Mouse (Mus musculus) heart, postnatal 10 days (tissue): Measurements from ENCODE around the gene Rubcnl. TPM values are rescaled to one million over a fixed set of nuclear protein-coding genes. Genes with fewer than 3 reads are reported as not detected.
A peak's percentile ranks its signal among the peaks of the same experiment; 100 is the strongest.

ENCODE experiments used
- DNase-seq, 2 experiments: peaks; one replicate each; pipeline ENCODE4 v3.0.0; 2021
- intact Hi-C: fragments of 180-260 bp; cut with DNase I; formaldehyde crosslinking; loops from one replicate; pipeline ENCODE4 v1.15.1; 2025
- total RNA-seq, 2 experiments: library from RNA; stranded (reverse); gene quantifications; 2 replicates each; pipeline ENCODE4 v1.2.3; 2021

Gene Rubcnl
- total RNA-seq, result 1 to 10 TPM in 1 of 2 experiments, under 1 TPM in 1; 0.69 to 1.2 TPM

DNA sequence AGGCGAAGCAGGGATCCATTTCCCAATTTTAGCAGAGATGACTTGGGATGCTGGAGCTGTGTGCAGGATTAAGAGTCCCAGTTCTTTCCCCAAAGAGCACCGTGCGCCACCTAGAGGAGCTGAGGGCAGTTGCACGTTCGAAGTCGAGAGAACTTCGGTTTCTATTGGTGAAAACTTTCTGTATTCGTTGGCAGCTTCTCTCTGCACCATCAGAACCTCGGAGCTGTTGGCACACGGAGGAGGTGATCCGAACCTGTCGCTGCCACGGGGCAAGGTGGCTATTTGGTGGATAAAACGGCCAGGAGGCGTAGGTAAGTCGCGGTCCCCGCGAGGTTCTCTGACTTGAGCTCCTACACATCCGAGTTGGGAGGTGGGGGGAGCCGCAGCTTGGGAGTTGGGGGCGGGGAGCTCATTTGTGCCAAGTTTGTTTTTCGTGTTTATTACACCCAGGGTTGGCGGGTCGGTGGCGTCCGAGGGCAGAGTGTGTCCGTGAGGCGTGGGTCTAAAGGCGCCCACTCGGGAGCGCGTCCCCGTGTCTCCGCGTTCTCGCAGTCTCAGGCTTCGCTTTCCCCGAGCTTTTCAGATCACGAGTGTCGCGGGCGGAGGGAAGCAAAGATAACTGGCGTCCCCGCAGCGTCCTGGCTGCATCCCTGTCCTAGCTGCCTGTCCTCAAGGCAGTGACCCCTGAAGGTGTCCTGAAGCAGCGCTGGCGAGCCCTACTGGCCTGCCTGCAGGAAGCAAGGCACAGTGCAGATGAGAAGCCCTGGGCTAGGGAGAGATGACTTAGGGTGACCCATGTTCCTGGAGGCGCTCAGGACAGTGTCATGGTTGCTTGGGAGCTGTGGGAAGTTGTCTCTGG lies at the start of gene Rubcnl:
Rubcnl (plus strand) TSS at position 172 of the 859 bp plus-strand sequence.
- DNase-seq, result peak; percentile 85 to 89
- intact Hi-C loops, result no loop called here

DNA sequence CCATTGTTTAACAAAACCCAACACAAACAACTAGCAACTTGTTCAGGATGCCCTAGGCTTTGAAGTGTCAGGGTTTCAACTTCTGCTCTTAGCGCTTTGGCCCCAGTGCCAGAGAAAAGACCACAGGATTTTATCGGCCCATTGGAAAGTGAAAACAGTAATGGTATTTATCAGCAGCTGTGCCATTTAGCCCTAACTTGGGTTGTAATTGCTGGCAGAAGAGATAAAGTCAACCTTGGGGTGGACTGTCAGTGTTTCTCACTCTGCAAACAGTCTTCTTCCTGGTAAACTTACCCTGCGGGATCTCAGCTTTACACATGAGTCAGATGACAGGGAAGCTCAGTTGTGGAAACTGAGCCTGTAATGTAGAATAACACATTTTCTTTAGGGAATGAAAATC lies 43.6 kb upstream of the Rubcnl start:
- DNase-seq, result no peak
- intact Hi-C loops, result no loop called here

DNA sequence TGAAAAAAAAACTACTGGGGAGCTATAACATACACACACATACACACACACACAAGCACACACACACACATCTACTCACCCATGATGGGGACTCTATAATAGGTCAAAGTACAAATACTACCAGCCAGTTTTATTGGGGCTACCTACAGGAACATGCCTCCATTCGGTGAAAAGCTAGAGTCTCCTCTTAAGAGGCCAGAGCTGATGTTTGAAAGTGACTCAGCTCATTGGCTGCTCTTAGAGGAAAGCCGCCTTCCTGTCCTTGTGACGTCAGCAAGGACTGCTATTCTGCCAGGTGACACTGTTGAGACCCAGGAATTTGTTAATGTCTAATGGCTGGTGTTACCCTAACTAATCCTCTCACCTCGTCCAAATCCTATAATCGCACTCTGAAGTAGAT lies 43.1 kb upstream of the Rubcnl start:
- intact Hi-C loops, result no loop called here
- DNase-seq, result no peak

DNA sequence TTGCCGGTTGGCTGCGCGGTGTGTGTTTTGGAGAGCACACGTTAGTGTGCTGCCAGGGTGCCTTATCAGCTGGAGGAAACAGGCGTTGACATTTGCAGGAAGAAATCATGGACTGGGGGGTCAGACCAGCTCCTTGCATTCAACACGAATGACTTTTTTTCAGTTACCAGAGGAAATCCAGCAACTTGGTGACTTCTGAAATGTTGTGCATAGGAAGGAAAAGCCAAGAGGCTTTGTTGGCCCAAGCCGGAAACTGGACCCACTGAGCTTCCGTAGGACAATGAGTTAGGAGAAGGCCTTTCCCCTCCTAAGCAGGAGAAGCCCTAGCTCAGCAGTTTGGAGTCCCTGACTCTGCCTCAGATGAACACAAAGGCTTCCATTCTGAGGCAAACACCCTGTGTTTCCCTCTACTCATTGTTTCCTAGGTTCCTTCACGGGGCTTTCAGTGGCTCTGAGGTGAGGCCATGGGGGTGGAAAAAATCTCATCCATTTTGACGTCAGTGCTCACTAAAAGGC lies 41.6 kb upstream of the Rubcnl start:
- peak; percentile 43 to 50 for DNase-seq
- intact Hi-C loops, result no loop called here

DNA sequence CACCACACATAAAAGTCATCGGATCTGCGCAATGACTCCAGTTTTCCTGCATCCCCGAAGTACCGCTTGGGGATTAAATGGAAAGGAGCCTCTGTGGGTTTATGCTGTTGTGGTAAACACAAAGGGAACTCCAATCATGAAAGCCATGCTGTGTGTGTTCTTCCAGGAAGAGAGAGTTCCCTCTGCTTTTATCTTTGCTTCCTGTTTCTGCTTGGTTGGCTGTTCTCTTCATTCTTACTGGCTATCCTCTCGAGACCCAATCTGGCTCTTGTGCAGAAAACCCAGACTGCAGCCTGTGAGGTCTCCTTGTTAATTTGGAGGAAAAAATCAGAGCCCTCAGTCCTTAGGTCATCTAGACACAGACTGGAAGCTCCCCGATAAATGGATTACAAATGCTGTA lies 38.9 kb upstream of the Rubcnl start:
- intact Hi-C loops, result no loop called here
- DNase-seq, result peak; percentile 30 to 45

DNA sequence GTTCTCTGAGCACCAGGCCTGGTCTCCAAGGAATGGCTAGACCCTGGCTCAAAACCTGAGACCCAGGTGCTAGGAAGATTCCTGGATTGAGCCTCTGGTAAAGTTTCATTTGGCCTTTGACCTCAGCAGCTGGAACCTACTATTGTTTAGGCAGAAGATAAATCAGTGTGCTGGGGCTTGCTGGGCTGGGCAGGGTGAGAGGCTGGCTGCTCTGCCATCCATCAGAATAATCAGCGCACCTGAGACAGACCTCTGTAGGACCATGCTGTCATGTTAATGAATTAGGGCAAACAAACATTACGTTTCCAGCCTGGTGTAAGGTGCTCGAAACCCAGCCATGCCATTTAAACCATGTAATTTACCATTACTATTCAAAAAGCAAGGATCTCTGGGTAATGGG lies 34.8 kb upstream of the Rubcnl start:
- intact Hi-C loops, result no loop called here
- DNase-seq, result no peak

DNA sequence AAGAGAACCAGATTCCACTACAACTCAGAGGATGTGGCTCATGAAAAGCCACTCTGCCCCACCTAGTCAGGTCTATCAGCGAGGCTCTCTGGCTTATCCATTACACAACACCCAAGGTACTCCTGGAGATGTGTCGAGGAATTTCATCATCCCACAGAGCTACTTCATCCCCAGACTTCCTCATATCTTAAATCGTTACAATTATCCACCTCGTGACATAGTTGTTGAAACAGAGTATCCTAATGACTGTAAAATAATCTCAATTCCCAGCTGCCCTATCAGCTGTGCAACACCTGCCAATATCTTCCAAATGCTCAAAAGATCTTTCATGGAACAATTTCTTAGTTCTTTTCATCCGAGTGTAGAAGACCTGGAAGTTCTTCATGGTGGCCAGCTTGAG lies 32.7 kb upstream of the Rubcnl start:
- intact Hi-C loops, result no loop called here

DNA sequence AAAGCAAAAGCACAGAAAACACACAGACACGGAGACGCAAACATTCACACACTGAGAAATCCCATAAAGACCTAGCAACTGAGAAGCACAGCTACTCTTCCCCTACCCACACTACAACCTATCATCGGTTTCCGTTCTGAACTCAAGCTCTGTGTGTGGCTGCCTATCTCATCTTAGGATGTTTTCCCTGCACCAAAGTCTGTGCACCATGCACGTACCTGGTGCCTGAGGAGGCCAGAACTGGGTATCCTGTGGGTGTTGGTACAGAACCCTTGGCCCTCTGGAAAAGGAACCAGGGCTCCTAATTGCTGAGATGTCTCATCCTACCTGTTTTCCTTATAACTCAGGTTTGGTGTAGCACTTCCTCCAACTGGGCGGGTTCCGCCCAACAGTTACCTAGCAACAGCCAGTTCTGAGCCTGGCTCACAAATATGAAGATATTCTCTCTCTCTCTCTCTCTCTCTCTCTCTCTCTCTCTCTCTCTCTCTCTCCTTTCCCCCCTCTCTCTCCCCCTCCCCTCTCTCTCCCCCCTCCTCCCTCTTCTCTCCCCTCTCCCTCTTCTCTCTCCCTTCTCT lies 30.9 kb upstream of the Rubcnl start:
- intact Hi-C loops, result no loop called here

More for the DNA sequence above, 32.7 kb upstream of the Rubcnl start:
- DNase-seq, result no peak

DNA sequence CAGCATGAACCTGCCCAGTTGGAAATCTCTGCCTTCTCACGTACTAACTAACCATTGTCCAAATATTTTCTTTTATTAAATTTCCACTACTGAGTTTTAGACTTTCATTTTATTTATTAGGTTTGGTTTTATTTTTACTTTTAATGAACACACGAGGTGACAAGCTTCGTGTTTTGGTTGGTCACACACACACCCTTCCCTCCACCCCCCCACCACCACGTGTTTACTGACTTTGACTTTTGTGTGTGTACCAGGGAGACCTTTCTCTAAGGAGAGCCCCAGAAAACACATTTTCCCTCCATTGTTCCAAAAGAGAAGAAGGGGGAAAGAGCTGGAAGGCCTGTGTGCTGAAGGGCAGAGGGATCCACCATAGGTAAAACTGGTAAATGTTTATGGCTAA lies 30.2 kb upstream of the Rubcnl start:
- intact Hi-C loops, result no loop called here

More for the DNA sequence above, 30.9 kb upstream of the Rubcnl start:
- no peak for DNase-seq

DNA sequence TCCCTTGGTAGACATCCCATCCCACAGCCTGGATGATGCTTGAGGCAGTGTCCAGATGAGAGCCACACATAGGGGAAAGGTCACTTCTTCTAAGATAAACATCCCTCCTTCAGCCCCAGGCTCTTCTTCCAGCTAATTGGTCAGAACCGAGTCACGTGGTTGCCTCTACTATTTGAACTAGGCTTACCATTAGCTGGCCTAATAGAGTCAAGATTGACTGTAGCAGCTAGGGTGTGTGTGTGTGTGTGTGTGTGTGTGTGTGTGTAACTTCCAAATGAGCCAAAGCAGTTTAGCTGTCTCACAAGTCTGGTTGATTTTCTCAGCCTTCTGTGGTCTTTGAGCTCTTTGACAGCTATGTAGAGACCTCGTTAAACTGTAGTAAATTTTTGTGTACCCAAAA lies 29.3 kb upstream of the Rubcnl start:
- no peak for DNase-seq
- intact Hi-C loops, result no loop called here

More for the DNA sequence above, 30.2 kb upstream of the Rubcnl start:
- no peak for DNase-seq

DNA sequence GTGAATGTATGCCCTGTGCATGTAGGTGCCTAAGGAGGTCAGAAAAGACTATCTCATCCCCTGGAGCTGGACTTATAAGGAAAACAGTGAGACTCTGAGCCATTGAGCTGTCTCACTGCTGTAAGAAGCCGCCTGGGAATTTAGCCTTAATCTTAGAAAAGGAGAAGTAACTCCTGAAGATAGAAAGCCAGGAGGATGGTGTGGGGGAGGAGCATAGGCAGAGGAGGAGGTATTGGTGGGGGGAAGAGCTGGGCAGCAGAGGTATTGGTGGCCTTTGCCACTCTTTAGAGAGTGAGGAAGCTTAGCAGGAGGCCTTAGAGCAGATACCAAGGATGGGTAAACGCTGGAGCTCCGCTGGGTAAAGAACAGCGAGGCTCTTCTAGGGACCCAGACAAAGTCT lies 26.5 kb upstream of the Rubcnl start:
- intact Hi-C loops, result no loop called here
- no peak for DNase-seq

DNA sequence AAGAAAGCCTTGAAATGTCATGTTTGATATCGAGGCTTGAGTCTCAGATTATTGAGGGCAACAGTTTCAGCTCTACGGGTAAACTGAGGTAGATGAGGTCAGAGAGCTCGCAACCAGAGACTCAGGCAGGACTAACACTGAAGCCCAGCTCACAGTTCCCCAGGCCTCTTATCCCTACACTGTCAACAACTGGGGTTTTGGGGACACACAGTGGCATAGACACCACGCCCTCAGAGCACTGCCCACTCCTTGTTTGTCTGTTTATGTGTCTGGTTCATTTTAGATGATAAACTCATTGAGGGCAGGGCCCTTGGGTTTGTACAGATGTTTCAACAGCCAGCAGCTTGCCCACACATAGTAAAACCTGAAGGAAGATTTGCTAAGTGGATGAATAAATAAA lies 25.9 kb upstream of the Rubcnl start:
- no peak for DNase-seq
- intact Hi-C loops, result loop anchor here (1.0 to 5.0 kb wide), 2 partner anchors 203 to 226 kb away; no protein-coding TSS in a partner anchor

DNA sequence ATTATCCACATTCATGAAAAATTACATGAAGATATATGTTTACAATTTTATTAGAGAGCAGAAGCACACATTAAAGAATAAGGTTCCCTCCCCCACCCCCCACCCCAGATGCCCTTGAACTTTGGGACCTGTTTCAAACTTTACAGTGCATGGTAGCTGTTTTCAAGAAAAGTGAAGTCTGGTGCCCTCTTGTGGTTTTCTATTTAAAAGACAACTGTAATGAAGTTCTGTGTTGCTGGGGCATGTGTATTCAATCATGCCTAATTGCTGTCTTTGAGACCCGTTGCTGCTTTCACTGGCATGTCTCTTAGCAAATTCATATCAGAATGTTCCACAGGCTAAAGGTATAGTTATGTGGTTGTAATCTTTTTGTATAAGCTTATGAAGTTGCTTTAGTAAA lies 25.3 kb upstream of the Rubcnl start:
- intact Hi-C loops, result loop anchor here (1.0 to 5.0 kb wide), 2 partner anchors 203 to 226 kb away; no protein-coding TSS in a partner anchor
- DNase-seq, result peak; percentile 61 to 70

DNA sequence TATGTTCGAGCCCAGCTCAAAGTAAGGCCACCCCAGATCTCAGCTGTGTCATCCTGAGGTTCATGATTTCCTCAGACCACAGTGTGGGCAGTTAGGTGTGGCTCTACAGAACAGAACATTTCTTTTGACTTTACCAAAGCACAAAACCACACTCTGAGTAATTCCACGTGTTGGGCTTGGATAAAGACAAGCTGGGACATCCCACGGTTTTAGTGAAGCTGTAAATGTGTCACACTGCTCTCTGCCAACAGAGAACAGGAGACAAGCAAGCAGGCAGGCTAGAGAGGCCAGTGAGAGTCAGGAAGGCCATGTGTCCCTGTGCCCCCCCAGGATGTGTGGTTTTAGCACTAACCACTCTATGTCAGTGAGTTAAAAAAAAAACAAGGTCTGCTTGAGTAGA lies 19.3 kb upstream of the Rubcnl start:
- DNase-seq, result no peak
- intact Hi-C loops, result no loop called here

DNA sequence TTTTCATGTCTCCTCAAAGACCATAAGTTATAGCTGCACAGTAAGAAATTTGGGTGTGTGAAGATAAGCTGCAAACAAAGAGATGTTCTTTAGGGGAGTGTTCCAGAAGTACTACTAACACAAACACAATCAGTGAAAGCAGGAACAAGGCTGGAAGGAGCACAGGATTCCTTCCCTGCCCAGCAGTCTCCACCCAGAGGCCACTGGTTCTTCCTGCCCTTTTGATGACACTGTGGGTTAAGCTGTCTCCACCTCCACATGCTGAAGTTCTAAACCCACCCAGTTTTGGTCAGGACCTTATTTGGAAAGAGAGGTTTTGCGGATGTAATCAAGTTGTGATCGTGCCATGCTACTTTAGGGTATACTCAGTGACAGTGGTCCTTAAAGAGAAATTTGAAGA lies 18.8 kb upstream of the Rubcnl start:
- intact Hi-C loops, result no loop called here

DNA sequence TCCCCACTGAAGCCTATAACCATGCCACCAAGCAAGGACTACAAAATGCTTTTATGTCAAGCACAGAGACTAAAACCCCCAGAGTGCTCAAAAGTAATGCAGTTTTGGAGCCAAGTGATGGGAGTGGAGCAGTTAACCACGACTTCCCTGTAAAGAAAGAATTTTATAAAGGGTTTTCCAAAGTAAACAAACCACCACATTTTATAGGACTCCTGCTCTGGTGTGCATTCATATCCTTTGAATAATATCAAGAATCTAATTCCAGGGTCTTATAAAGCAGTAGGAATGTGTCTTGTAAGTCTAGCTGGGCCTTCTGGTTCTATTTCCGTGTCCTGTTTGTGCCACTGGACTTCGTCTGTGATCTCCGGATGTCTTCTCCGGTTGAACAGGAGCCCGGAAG lies 14.5 kb upstream of the Rubcnl start:
- intact Hi-C loops, result no loop called here
- no peak for DNase-seq

More for the DNA sequence above, 18.8 kb upstream of the Rubcnl start:
- no peak for DNase-seq

DNA sequence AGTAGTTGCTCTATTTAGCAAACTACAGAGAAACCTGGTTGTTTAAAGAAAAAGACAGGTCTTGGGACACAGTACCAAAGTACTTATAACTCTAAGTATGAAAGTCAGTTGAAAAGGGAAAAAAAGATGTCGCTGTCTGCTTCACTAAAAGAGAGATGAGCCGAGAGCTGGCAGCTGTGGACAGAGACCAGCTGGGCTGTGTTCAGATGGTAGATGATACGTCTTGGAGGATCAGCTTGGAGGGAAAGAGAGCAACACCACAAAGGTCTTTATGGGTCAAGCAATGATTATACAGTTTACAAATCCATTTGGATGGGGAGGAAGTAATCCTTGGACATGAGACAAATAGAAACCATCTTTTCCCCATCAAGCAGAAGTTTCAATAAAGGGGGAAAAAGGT lies 12.5 kb upstream of the Rubcnl start:
- intact Hi-C loops, result no loop called here
- DNase-seq, result no peak

DNA sequence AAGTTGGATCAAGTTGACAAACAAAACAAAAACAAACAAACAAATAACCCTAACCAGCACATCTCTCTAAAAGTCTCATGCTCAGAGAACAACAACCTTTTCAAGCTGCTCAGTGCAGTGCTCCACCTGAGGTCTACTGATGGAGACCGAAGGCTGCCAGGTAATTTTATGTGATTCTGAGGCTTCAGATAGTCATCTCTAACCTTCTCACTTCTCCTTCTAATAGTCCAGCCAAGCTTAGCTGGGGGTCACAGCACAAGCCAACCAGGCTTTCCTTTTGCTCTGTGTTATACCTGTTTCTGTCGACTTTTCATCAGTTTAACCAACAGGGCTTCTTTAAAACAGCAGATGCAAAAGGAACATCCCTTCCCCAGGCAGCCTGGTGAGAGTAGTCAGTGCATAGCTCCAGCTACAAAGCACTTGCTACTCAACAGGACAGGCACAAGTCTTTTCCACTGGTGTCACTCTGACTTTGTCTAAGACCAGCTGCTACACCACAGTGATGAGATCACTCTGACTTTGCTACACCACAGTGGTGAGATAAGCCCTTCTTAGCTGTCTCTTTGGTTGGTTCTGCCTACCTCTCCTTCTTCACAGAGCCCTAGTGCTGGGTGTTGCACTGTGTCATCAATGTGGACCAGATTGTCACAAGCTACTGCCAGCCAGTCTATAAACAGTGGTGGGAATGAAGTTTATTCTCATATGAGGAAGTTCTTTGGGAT lies 10.2 kb upstream of the Rubcnl start:
- no peak for DNase-seq
- intact Hi-C loops, result no loop called here

DNA sequence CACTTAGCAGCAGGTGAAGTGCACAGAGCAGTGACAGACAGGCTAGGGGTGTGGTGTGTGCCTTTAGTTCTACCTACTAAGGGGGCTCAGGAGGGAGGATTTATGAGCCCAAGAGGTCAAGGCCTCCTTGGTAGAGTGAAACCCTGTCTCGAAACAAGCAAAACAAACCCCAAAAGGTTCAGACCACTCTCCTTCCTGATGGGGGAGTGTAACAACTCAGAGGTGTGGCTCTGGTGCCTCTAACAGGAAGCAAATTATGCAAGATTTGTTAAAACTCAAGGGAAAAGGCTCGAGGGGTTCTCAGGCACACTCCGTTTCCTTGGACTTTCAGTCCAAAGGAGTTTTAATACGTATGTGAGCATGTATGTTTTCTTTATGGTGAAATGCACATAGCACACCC lies 5.5 kb upstream of the Rubcnl start:
- no peak for DNase-seq
- intact Hi-C loops, result no loop called here

DNA sequence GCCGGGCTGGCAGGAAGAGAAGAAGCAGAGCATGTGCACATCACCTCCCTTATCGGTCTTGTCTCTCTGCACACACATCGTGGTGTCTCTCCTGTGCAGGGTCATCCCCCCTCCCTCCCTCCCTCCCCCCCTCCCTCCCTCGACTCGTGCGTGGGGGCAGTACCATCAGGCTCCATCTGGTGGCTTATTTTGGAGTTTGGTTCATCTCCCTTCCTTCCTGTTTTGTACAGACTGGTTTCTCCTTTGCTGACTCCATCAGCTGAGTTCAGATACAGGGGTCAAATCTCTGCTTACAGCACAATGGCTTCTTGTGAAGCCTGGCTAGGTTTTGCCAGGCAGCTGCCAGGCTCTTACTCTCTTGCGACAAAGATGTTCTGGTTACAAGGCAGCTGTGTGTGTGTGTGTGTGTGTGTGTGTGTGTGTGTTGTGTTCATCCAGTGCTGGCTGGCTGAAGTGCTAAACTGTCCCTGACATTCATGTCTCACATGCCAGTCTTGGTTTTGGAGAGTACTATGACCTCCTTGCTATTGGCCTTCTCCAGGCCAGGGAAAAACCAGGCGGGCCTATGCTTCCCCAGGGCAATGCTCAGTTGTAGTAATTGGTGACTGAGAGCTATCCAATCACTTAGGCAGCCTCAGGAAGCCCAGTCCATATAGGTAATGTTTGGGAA lies 4.7 kb upstream of the Rubcnl start:
- intact Hi-C loops, result no loop called here
- peak; percentile 26 to 31 for DNase-seq

DNA sequence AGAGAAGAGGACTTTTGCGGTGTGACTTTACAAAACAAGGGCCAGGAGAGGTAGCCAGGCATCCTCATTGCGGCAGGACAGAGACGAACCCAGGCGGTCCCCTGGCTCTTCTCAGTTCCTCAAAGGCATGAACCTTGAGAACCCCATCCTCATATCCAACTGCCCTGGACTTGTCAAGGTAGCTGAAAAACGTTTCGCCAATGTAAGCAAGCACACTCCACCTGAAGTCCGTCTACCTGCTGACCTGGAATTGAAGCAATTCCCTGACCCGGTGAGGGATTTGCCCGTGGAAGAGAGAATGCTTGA lies 841 bp downstream of the Rubcnl start:
- no peak for DNase-seq
- intact Hi-C loops, result no loop called here
